Mouse (Mus musculus) heart, embryonic 14.5 days (tissue): ENCODE measurements around the gene Nckap5. TPM values are rescaled to one million over a fixed set of nuclear protein-coding genes. Genes with fewer than 3 reads are reported as not detected.

ENCODE experiments used
- ATAC-seq: fragments of 200-750 bp; cut with Nextera tagmentation; 2 replicates; pipeline ENCODE4 v1.8.0; 2017; ENCODE audit warnings: low read depth, moderate TSS enrichment; ENCODE audit not compliant: insufficient number of reproducible peaks, insufficient read depth, low FRiP score
- H3K27ac ChIP-seq, 2 experiments: fragments of 200-500 bp in 1 of 2; fragments of 300-500 bp in 1 of 2; sonication (generic) in 1 of 2; replicated peaks in 1 of 2; 2 replicates each; pipeline ENCODE4 v1.5.1; 2012 to 2014; ENCODE audit warnings: low read depth in 2 of 2, low read length in 2 of 2, control low read depth in 1 of 2, mild to moderate bottlenecking in 1 of 2, mixed read lengths in 1 of 2; ENCODE audit not compliant: control insufficient read depth in 1 of 2, insufficient read depth in 1 of 2
- H3K27me3 ChIP-seq: fragments of 300-500 bp; sonication (generic); 2 replicates; pipeline ENCODE4 v1.6.1; 2014; ENCODE audit warnings: mild to moderate bottlenecking, low read length, control low read depth; ENCODE audit not compliant: control insufficient read depth, insufficient read depth
- H3K36me3 ChIP-seq: fragments of 300-500 bp; sonication (generic); 2 replicates; pipeline ENCODE4 v1.6.1; 2014; ENCODE audit warnings: mild to moderate bottlenecking, control low read depth, low read length, mixed read lengths; ENCODE audit not compliant: control insufficient read depth, insufficient read depth
- H3K4me1 ChIP-seq, 2 experiments: fragments of 200-500 bp in 1 of 2; fragments of 300-500 bp in 1 of 2; sonication (generic) in 1 of 2; 2 replicates each; pipeline ENCODE4 v1.6.1; 2012 to 2014; ENCODE audit warnings: low read length in 2 of 2, control low read depth in 1 of 2, mixed read lengths in 1 of 2; ENCODE audit not compliant: control insufficient read depth in 2 of 2, insufficient read depth in 2 of 2
- H3K4me2 ChIP-seq: fragments of 300-500 bp; sonication (generic); 2 replicates; pipeline ENCODE4 v1.6.1; 2014; ENCODE audit warnings: mild to moderate bottlenecking, low read length
- H3K4me3 ChIP-seq, 2 experiments: fragments of 200-500 bp in 1 of 2; fragments of 300-500 bp in 1 of 2; sonication (generic) in 1 of 2; 2 replicates each; pipeline ENCODE4 v1.5.1; 2012 to 2014; ENCODE audit warnings: low read length in 2 of 2, mild to moderate bottlenecking in 2 of 2, control low read depth in 1 of 2, low read depth in 1 of 2, moderate library complexity in 1 of 2; ENCODE audit not compliant: control insufficient read depth in 1 of 2, insufficient read depth in 1 of 2
- H3K9ac ChIP-seq: fragments of 300-500 bp; sonication (generic); 2 replicates; pipeline ENCODE4 v1.6.1; 2014; ENCODE audit warnings: mild to moderate bottlenecking, low read length
- H3K9me3 ChIP-seq: fragments of 300-500 bp; sonication (generic); 2 replicates; pipeline ENCODE4 v1.6.1; 2016; ENCODE audit warnings: low read length, control low read depth; ENCODE audit not compliant: control insufficient read depth
- WGBS: fragments of 180-500 bp; shearing (Covaris S2); extraction: QIAGEN DNeasy Blood & Tissue Kit; methylation state at CpG from one replicate; pipeline ENCODE4 v1.1.7; 2014; 5-methylcytosine and 5-hydroxymethylcytosine counted together
- polyA plus RNA-seq: library from polyadenylated mRNA; unstranded; fragments of >200 nt; fragmentation: Nextera tagmentation; extraction: Ambion mirVana; gene quantifications from 2 replicates; pipeline ENCODE4 v1.2.1, GENCODE M21; 2014

Nckap5 gene
- polyA plus RNA-seq, 1 experiment from 2014 or later, result 9.4 TPM

DNA sequence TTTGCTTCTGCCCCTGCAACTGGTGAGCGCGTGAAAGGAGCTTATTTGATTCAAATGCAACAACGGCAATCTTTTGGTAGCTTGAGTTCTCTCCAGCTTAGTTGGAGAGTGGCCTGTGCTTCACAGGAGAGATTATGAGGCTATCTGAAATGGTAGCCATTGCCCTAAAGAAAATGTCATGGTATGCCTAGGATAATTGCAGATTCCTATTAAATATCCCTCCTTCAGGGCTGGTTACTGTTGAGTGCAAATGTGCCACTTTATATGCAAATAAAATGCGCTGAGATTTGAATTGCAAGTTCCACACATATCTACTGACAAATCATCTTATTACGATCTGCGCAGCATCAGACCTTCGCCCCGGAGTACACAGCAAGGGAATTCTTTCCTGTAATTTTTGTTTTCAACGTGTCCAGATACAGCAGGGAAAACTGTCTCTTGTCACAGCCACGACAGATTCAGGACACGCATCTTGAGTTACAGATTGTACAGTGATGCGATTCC lies 272.8 kb downstream of the Nckap5 start:
- H3K36me3 ChIP-seq, result no peaks in the 10 kb centered on the region
- H3K4me1 ChIP-seq, result no peaks in the 10 kb centered on the region
- H3K27ac ChIP-seq, result no peak overlapping the region
- 83% methylated on average over 12 of the region's 12 CpGs for whole genome bisulfite sequencing
- no peaks in the 10 kb centered on the region for H3K27me3 ChIP-seq
- ATAC-seq, result no peak
- H3K9me3 ChIP-seq, result no peaks in the 10 kb centered on the region
- H3K4me3 ChIP-seq, result no peak overlapping the region
- H3K4me2 ChIP-seq, result no peak overlapping the region
- H3K9ac ChIP-seq, result no peak overlapping the region

DNA sequence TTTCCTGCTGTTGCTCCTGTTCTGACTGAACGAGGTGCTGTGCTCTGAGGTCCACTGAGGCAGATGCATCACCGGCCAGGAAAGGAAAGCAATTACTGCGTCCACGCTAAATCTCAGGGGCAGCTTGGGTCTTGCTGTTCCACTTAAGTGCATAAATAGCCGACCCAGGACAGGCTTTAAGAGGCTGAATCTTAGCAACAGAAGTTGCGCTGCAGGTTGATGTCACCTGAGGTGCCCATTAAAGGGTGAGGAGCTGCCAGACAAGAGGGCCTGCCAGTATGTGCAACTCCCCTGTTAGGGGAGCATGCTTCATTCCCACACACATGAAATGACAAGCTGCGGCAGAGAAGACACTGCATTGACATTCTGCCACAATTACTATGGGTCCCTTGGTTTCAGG lies 282.6 kb downstream of the Nckap5 start:
- H3K9me3 ChIP-seq, result no peaks in the 10 kb centered on the region
- no peaks in the 10 kb centered on the region for H3K36me3 ChIP-seq
- H3K4me3 ChIP-seq, result no peak overlapping the region
- H3K4me1 ChIP-seq, result no peaks in the 10 kb centered on the region
- H3K9ac ChIP-seq, result no peak overlapping the region
- WGBS, result 74% methylated on average over 7 of the region's 7 CpGs
- no peak for ATAC-seq
- no peaks in the 10 kb centered on the region for H3K27me3 ChIP-seq
- H3K27ac ChIP-seq, result no peak overlapping the region
- H3K4me2 ChIP-seq, result no peak overlapping the region

DNA sequence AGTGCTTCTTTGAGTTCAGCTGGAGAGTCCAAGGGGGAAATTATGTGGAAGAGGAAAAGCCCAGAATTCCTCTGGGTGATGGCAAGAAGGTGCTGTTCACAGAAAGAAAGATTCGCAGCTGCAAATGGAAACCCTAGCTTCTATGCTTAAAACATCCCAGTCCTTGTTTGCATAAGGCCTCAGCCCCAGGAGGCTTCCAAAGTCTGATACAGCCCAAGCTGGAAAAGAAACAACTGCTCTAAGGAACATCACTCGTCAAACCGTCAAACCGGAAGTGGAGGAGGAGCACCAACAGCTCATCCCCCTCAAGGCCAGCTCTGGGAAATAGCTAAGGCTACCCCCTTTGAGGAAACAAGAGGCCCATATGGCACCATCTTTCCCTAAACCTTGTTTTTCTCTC lies 286.1 kb downstream of the Nckap5 start:
- Histone ChIP-seq H3K27me3 (no peaks in the 10 kb centered on the region), H3K36me3 (no peaks in the 10 kb centered on the region), H3K4me2 (no peak overlapping the region), H3K9ac (no peak overlapping the region), H3K9me3 (no peaks in the 10 kb centered on the region), H3K4me1 (no peaks in the 10 kb centered on the region), H3K27ac (no peak overlapping the region), H3K4me3 (no peak overlapping the region)
- no peak for ATAC-seq
- 56% methylated on average over 4 of the region's 4 CpGs for WGBS

DNA sequence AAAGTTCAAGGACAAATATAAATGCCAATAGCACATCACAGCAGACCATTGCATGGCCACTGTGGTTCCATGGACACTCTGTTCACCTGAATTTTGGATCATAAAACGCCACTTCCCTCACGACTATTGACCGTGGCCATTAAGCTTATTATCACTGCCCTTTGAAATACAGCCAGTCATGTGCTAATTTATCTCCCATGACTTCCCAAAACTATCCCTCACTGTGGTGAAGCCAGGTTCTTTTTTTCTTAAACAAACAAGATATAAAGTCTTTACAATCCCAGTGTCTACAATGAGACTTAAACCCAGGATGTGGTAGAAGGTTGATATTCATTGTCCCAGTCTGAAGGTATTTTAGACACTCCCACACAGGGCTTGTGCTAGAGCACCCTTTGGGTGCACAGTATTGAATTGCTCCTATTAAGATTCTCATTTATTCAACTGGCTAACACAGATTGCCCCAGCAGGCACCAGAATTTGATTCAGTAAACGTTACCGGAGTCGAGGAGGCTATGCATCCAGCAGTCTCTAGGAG lies 293.3 kb downstream of the Nckap5 start:
- 80% methylated on average over 6 of the region's 6 CpGs for WGBS
- no peaks in the 10 kb centered on the region for H3K9me3 ChIP-seq
- H3K36me3 ChIP-seq, result no peaks in the 10 kb centered on the region
- H3K27me3 ChIP-seq, result no peaks in the 10 kb centered on the region
- H3K27ac ChIP-seq, result no peak overlapping the region
- H3K9ac ChIP-seq, result no peak overlapping the region
- no peaks in the 10 kb centered on the region for H3K4me1 ChIP-seq
- no peak for ATAC-seq
- H3K4me3 ChIP-seq, result no peak overlapping the region
- no peak overlapping the region for H3K4me2 ChIP-seq

DNA sequence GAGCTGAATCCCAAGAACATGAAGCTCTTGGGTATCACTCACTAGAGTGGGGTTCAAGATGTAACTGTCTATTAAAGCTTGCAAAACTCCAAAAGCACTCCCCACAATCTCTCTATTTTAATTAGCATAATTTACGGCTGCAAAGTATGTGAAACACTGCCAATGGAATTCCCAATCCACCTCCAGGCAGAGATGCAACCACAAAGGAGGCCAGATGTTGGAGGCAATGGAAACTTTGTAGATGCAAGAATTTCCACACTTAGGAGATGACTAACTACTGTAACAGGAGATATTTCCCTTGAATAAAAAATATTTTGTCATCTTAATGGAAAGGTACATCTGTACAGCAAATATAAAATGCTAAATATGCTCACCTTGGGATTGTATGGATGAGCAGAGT lies 295.1 kb downstream of the Nckap5 start:
- H3K4me3 ChIP-seq, result no peak overlapping the region
- H3K27ac ChIP-seq, result no peak overlapping the region
- no peaks in the 10 kb centered on the region for H3K36me3 ChIP-seq
- H3K27me3 ChIP-seq, result no peaks in the 10 kb centered on the region
- no peak overlapping the region for H3K9ac ChIP-seq
- H3K4me1 ChIP-seq, result no peaks in the 10 kb centered on the region
- no peak for ATAC-seq
- 71% methylated on average over 1 of the region's 1 CpGs for WGBS
- no peak overlapping the region for H3K4me2 ChIP-seq
- no peaks in the 10 kb centered on the region for H3K9me3 ChIP-seq

DNA sequence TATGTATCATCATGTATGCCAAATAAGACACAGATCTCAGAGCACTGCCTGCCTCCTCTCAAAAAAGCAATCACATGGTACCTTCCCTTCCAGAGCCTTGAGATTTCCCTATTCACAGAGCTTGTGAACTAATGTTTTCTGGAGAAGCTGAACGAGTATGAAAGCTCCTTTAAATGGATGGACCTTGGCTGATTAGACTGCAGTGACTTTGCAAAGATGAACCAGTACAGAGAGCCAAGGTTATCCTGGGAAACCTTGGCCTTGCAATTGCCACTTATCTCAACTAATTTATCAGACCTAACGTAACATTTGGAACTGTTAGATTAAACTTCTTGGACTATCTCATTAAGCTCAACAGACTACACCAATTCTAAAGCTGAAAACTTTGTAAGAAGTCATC lies 296.6 kb downstream of the Nckap5 start:
- no peak for ATAC-seq
- H3K4me3 ChIP-seq, result no peak overlapping the region
- H3K4me1 ChIP-seq, result no peaks in the 10 kb centered on the region
- no peaks in the 10 kb centered on the region for H3K27me3 ChIP-seq
- H3K9me3 ChIP-seq, result no peaks in the 10 kb centered on the region
- H3K27ac ChIP-seq, result no peak overlapping the region
- H3K4me2 ChIP-seq, result no peak overlapping the region
- H3K9ac ChIP-seq, result no peak overlapping the region
- no peaks in the 10 kb centered on the region for H3K36me3 ChIP-seq
- 67% methylated on average over 2 of the region's 2 CpGs for WGBS

DNA sequence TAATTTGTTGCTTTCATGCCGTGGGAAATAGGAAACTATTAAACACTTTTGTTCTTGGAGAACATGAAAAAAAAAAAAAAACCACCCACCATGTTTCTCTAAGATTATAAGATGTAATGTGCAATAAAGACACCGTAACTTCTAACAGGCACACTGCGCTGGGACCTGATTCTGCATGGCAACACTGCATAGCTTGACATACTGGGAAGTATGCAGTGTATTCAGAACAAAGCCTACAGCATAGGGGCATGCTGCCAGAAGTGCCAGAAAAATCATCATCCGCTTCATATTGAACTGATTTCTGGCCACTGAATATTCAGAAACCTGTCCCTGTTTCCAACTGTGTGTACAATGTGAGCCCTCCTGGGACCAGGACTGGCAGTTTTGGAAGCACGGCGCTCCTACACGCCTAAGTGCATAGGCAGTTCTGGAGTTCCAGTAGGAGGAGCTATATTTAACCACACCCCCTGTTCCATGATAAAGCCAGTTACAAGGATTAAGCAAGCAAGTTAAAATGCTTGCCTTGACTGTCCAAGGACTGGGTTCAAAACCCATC lies 302.5 kb downstream of the Nckap5 start:
- H3K9ac ChIP-seq, result no peak overlapping the region
- 85% methylated on average over 7 of the region's 7 CpGs for WGBS
- ATAC-seq, result no peak

DNA sequence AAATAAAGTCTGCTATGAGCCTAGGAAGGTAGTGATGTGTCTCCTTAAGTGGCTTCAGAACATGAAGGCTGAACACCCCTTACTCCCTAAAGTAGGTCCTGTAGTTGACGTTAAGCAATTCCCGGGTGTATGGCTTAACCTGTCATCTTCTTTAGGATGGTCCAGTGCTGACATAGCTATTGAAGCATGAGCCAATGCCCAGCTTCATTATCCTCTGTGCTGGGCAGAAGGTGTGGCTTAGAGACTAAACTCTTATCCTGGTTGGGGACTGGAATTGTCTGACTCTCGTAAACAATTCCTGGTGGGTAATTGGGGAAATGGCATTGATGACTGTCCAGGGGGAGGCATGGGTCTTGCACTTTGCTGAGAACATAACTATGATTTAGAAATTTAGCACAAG lies 312.5 kb downstream of the Nckap5 start:
- WGBS, result 72% methylated on average over 3 of the region's 3 CpGs
- Histone ChIP-seq H3K9me3 (no peaks in the 10 kb centered on the region), H3K4me2 (no peak overlapping the region), H3K4me3 (no peak overlapping the region), H3K27me3 (no peaks in the 10 kb centered on the region), H3K27ac (no peak overlapping the region), H3K9ac (no peak overlapping the region), H3K4me1 (peaks cover 0 to 5% of the 10 kb centered on the region in 2 experiments; a peak in 1 of 4 replicates), H3K36me3 (no peaks in the 10 kb centered on the region)
- ATAC-seq, result no peak

More for the DNA sequence above, 302.5 kb downstream of the Nckap5 start:
- no peak overlapping the region for H3K4me2 ChIP-seq
- no peaks in the 10 kb centered on the region for H3K36me3 ChIP-seq
- no peak overlapping the region for H3K27ac ChIP-seq
- H3K9me3 ChIP-seq, result no peaks in the 10 kb centered on the region
- H3K4me1 ChIP-seq, result no peaks in the 10 kb centered on the region
- no peak overlapping the region for H3K4me3 ChIP-seq
- H3K27me3 ChIP-seq, result no peaks in the 10 kb centered on the region
